Mouse (Mus musculus) embryo, embryonic 10 days (tissue): ENCODE measurements around the gene 6030468B19Rik.

Experiments
- DNase-seq: peaks from one replicate; pipeline ENCODE4 v3.0.0-alpha.2; 2015; ENCODE audit warnings: low spot score

6030468B19Rik gene

DNA sequence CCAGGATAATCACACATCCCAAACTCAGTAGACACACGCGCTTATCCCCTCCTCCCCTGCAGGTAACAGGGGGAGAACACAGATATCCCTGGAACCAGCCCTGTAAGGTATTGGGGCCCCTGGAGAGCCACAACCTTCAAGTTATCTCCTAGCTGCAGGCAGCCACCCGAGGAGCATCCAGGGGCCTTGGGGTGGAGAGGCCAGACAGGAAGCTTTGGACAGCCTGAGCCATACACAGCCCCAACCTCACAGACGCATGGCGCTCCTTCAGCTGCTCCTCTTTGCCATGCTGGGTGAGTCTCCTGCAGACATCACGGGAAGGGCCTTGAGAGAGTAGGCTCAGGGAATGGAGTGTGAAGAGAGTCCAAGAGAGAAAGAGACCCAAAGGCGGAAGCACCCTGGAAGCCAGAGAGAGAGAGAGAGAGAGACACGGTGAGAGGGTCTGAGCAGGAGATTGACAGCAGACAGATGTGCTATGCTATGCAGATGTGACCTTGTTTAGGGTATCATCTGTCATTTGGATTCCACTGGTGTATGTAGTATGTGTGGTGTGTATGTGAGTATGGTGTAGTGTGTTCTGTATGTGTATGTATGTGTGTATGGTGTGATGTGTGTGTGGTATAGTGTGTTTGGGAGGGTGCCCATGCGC, at the start of gene 6030468B19Rik:
TSS of gene 6030468B19Rik (plus strand) at position 150 of the 649 bp plus-strand sequence.
- DNase-seq = no peak

DNA sequence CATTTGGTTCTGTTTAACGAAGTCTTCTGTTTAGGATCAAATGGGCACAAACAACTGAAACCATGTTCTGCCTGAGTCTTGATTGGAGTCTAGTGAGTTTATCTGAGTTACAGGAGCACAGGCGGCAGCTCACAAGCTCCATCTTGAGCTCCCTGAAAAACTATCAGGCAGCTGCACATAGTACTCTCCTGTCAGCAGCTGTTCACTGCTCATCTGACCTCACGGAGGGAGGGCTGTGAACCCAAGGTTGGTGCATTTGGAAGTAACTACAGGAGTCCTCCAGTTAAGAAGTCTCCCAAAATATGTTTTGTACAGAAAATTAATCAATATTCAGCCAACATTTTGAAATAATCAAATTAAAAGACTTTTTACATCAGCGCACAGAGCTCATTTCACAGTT, 48.8 kb upstream of the 6030468B19Rik start:
- DNase-seq = no peak

DNA sequence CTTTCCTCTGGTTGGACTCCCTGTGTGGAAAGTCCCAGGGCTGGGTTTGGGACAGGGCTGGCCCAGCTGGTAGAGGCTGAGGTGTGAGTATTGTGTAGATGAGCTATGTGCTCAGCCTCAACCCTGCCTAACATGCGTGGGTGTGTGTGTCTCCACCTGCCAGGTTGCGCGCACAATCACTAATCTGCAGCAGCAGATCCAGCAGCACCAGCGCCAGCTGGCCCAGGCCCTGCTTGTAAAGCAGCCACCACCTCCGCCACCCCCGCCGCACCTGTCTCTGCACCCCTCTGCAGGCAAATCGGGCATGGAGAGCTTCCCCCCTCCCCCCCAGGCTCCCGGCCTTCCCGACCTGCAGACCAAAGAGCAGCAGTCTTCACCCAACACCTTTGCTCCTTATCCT, 48.0 kb upstream of the 6030468B19Rik start:
- no peak for DNase-seq

DNA sequence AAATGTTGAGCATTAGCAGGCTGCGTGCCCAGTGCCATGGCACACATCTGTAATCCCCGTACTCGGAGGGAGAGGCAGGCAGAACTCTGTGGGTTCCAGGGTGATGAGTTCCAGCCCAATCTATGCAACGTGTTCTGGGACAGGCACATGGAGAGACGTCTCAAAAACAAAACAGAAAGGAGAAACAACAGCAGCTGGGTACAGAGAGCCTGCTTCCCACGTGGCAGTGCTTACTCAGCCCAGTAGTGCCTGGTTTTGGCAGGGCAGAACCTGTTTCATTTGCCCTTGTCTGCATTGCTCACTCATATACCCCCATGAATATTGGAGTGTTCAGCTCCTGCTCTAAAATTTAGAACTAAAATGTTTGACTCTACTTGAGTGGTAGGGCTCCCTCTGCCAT, 45.9 kb upstream of the 6030468B19Rik start:
- no peak for DNase-seq

GRCm38 (mm10) chr11:117755891-117756290, 41.6 kb upstream of the 6030468B19Rik start:
- DNase-seq = no peak

DNA sequence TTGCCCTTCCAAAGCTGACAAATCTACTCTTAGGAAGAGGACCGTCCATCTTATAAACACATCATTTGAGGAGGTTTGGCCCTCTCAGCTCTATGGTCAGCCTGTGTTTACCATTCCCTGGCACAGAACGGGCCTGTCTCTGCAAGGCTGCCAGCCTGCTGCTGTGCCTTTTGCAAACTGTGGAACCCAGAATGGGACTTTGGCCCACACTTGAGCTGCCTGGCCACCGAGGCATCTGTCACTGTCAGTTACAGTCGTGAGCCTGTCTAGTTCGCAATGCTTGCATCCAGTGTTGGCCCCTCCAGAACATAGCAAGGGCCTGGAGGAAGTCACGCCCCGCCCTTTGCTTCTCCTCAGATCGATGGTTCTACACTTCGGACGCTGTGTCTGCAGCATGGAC, 38.2 kb upstream of the 6030468B19Rik start:
- DNase-seq = no peak

- no peak for DNase-seq
Observed at GRCm38 (mm10) chr11:117760374-117761119, 36.9 kb upstream of the 6030468B19Rik start.

DNA sequence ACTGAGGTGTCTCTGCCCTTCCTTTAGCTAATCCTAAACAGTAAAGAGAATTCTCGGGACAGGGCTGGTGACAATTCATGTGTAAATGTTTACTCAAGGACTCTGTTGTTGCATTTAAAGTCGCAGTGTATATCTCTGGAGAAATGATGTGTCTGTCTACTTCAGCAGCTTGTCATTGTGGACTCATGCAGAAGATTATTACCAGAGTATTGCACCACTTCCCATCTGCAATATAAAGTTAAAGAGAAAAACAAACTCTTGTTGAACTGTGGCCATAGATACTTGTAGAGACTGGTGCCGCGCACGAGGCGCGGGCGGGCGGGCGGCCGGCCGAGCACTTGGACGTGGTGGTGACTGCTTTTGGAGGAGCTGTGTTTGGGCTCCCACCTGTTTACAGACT, 35.7 kb upstream of the 6030468B19Rik start:
- DNase-seq = no peak

GRCm38 (mm10) chr11:117762246-117762645, 35.2 kb upstream of the 6030468B19Rik start:
- DNase-seq = no peak

GRCm38 (mm10) chr11:117764319-117764718, 33.1 kb upstream of the 6030468B19Rik start:
- no peak for DNase-seq

- DNase-seq = no peak
Observed at GRCm38 (mm10) chr11:117765361-117765760, 32.1 kb upstream of the 6030468B19Rik start.

- DNase-seq = no peak
Observed at GRCm38 (mm10) chr11:117766275-117766674, 31.2 kb upstream of the 6030468B19Rik start.

DNA sequence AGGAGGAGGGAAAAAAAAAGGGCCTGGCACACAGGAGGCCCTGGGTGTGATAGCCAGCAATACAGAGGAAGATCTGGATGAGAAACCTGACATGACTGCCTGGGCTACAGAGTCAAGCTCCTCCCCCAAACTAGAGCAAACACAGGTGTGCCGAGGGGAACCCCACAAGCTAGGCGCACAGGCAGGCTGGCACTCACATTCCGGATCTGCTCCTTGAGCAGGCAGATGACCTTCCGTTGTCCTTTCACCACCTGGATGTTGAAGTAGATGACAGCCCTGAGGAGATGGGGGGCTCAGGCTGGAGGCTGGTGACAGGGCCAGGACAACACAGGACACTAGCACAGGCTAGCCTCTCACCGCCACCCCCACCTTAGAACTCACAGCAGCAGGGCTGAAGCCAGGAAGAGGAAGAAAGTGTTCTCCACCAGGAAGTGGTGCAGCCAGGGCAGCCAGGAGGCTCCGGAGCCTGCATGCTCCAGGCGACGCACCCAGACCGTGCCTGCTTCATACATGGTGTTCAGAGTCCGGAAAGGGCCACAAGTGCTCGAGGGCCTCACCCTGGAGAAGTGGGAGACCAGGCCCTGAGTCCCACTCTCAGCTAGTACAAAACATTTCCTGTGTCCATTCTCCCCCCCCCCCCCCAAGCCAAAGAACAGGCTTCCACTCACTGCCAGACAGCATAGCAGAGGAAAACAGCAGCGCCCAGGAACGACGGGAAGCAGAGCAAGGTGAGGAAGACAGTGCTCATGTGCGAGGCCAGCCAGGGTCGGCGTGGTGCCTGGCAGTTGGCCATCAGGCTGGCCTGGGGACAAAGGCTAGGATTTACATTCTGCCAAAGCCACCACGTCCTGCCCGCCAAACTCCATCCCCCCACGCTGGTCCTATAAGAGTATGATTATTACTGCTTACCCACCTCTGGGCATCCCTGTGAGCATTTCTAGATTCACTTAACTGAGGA, 28.5 kb upstream of the 6030468B19Rik start:
- DNase-seq = no peak

GRCm38 (mm10) chr11:117769683-117770047, 27.8 kb upstream of the 6030468B19Rik start:
- no peak for DNase-seq

- DNase-seq = no peak
Observed at GRCm38 (mm10) chr11:117770407-117770806, 27.1 kb upstream of the 6030468B19Rik start.

GRCm38 (mm10) chr11:117772352-117772751, 25.1 kb upstream of the 6030468B19Rik start:
- DNase-seq = no peak

GRCm38 (mm10) chr11:117774925-117775324, 22.5 kb upstream of the 6030468B19Rik start:
- DNase-seq = no peak

- DNase-seq = no peak
Observed at GRCm38 (mm10) chr11:117775540-117775939, 21.9 kb upstream of the 6030468B19Rik start.

DNA sequence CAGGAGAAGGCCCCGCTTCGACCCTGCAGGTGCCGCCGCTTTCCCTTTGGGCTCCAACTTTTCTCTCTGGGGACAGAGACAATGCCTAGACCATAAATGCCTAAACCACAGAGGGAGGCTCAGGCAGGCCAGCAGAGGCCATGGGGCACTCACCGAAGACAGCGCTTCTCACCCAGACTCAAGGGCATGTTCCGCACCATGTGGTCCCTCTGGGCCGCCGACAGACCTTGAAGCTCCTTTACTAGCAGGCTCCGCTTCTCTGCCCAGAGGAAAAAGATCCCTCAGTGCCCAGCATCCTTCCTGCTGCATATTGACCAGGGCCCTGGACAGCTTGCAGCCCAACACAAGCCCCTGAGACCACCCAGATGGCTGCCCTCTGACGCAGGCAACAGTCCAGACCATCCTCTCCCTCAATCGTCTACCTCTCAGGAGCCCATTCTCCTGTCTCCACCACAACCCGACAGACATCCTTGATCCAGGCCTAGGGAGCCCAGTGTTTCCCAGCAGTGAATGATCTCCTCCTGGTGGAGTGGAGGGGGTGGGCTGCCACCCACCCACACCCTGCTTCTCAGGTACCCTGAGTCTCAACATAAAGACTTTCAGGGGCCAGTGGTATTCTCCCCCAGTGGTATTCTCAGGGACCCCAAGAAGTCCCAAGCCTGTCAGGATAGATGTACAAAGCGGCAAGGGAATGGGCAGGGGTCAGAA, 21.2 kb upstream of the 6030468B19Rik start:
- no peak for DNase-seq

DNA sequence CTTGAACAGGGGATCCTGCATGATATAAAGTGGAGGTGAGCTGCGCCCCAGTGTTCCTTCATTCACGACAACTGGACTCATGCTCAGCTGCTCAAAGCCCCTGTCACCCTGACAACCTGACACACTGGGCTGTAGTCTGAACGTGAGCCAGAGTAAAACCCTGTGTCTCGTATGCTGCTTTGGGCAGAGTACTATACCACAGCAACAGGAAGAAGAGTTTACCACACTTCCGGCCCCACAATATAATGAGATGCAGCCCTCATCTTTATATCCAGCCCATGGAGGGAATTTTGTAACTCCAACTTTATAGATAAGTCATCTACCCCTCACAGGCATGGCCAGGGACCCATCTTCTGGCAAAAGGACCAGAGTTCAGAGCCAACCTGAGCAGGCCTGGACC, 20.3 kb upstream of the 6030468B19Rik start:
- no peak for DNase-seq

- no peak for DNase-seq
Observed at GRCm38 (mm10) chr11:117778031-117778430, 19.4 kb upstream of the 6030468B19Rik start.
